Mouse (Mus musculus) adrenal gland, adult 8-10 months (tissue): ENCODE data around the gene Palm3. TPM values are rescaled to one million over a fixed set of nuclear protein-coding genes. Genes with fewer than 3 reads are reported as not detected.

ENCODE experiments used
- DNase-seq: peaks from one replicate; pipeline ENCODE4 v3.0.0; 2022
- microRNA-seq, 2 experiments: library from miRNA; unstranded; fragments of <30 nt; microRNA quantifications; one replicate each; pipeline ENCODE4 v1.2.0; 2022
- total RNA-seq, 4 experiments: library from RNA; stranded (reverse); gene quantifications; 2 replicates each; pipeline ENCODE4 v1.2.4; 2022

Gene Palm3
- total RNA-seq, 4 experiments from 2014 or later = 0.70 to 3.9 (median 2.3) TPM

DNA sequence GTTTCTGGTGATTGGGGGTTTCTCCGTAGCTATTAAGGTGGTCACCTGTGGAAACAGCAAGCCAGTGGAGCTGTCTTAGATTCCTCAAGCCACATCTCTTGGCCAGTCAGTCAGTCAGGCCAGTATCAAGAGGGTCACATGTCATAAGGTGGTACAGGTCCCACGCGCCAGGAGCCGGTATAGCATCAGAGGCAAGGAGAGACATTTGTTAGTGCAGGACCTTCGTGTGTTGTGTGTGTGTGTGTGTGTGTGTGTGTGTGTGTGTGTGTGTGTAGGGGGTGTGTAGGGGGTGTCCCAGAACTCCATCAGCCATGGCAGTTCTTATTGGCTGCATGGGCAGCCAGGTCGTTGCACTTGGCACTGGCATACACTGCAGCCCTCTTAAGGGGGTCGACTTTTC, 46.6 kb downstream of the Palm3 start:
- DNase-seq = no peak

DNA sequence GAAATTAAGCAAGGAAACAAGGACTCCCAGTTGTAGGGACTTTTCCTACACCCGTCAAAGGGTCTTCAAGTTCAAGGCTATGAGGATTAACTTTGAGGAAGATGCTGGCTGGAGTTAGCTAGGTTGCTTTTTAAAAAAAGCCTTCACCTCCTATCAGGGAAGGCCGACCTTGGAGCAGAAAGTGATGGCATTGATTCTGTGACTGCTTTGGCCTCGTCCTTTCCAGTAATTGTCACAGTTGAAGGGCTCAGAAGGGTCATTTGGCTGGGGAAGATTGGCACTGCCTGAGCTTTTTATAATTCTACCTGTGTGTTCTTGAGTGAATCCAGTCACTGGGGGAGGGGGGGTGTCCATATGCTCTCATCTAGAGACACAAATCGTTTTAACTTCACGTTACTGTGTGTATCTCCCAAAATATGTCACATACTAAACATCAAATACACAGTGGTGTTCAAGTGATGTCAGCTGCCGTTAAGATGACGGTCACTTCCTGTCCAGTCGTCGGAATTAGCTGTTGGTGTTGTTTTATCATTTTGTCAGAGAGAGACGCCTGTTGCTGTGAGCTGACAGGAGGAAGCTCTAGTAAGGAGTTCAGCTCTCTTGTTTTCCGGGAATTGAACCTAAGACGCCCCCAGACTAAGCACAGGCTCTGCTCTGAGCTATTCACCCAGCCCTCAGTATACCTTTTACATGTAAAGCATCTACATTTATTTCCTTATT, 47.2 kb downstream of the Palm3 start:
- peak; percentile 68 for DNase-seq

DNA sequence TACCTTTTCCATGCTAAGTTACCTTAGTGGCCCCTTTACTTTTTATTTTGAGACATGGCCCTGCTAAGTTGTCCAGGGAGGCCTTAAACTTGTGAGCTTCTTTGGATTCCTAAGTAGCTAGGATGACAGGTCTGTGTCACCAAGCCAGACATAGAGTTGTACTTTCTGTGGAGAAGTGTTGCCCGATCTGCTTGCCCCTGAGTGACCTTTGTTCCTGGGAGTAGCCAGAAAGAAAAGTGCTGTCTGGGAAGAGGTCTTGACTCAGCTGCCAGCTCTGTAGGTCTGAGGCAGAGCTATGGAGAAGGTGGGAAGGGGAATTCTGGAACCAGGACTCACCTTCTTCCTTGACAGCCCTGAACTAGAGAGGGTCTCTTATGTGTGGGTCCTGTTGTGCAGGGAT, 47.9 kb downstream of the Palm3 start:
- DNase-seq = no peak

GRCm38 (mm10) chr8:84069750-84070149, 48.5 kb downstream of the Palm3 start:
- DNase-seq = no peak

DNA sequence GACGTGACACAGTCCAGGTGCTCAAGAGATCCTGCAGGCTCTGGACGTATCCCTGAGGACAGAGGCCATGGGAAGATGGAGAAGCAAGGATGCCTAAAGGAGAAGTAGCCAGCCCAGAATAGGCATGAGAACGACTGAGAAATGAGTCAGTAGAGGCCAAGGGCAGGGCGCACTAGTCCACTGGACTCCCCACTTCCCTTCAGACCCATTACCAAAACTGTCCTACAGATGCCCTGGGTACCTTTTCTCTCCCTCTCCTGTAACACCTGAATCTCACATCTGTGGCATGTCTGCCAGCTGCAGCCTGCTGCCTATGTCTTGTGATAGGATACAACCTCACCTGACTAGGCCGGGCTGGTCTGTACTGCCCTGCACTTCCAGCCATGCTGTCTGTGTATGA, 49.0 kb downstream of the Palm3 start:
- DNase-seq = no peak

DNA sequence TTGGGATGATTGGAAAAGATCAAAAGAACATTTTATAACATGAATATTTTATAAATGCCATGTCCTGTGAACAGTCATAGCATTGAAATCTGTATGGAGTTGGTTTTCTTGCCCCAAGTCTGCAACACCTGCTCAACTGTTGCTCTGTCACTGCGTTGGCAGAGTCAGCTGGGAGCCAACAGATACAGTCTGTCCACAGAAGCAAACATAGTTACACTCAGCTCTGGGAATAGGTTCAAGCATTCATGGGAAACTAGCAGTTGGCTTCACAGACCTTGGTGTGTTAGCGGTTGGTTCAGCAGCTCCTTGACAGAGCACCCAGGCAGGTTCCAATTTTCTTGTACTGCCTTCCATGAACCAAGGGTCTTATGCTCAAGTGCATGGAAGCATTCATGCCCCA, 49.4 kb downstream of the Palm3 start:
- DNase-seq = no peak

DNA sequence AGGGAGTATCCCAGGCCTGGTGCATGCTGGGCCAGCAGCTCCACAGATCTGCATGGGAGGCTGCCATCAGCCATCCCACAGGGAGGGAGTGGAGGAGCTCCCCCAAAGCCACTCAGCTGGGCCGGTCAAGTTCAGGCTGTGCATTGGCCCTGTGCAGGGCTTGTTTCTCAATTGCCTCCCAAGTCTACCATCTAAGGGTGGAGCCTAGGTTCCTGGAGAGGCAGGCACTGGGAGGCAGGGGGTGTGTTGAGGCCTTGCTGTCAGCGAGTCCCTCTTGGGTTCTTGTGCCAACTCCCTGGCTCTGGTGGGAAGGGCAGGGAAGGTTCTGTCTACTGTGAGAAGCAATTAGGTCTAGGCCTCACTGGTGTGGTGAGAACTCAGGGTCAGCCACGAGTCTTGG, 50.6 kb downstream of the Palm3 start:
- no peak for DNase-seq

DNA sequence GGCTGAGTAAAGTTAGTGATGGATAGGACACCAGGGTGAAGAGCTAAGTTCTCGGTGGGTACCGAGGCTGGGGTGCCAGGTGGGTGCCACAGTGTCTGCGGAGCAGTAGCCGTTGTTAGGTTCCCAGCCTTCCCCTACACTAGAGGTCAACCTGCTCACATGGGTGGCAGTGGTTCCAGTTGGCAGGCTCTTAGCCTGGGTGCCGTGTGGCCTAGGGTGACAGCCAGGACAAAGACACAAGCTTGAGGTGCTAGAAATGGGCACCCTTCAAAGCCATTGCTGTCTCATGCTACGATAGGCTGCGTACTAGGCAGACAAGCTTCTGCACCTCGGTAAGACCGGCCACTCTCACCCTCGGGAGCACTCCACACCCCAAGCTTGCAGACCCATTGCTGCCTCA, 51.0 kb downstream of the Palm3 start:
- no peak for DNase-seq

DNA sequence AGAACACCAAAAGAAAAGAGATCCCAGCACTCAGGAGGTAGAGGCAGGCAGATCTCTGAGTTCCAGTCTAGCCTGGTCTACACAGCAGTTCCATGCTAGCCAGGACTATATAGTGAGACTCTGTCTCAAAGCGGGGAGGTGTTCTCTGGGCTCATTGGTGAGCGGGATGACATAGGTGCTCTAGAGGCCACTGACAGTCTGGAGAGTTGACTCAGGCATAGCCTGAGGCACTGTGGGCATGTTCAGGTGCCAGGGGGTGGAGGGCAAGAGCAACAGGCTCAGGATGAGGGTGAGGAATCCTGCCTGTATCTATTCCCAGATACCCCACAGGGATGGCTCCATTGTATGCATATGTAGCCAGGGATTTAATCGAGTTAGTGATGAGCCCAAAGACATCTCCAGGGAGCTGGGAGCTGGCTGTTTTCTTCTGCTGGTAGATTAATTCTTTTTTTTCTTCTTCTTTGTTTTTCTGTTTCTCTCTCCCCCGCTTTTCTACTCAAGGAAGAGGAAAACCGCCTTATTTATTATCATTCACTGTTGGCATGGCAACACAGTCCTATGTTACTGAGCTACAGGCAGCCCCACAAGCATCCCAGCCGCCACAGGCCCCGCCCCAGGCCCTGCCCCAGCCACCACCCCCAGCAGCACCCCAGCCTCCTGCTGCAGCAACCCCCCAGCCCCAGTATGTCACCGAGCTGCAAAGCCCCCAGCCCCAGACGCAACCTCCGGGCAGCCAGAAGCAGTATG, 52.1 kb downstream of the Palm3 start:
- DNase-seq = no peak

- DNase-seq = no peak
Measured at GRCm38 (mm10) chr8:84076412-84076811, 55.1 kb downstream of the Palm3 start.

GRCm38 (mm10) chr8:84076849-84077248, 55.6 kb downstream of the Palm3 start:
- DNase-seq = no peak

GRCm38 (mm10) chr8:84079206-84079605, 57.9 kb downstream of the Palm3 start:
- DNase-seq = no peak

Small RNA genes lying within 50 kb of the gene (microRNA-seq; reads per million reads assigned to microRNA genes)
- gene Mir1199 (0 to 0.35 reads per million in 2 experiments), gene Mir8111 (2.8 to 3.7 reads per million in 2 experiments)

Other genes starting within 250 kb of the Palm3 start
- gene Adgrl1, start 121.4 kb upstream of the Palm3 start, total RNA-seq = 100 to 1,000 TPM in 3 of 4 experiments, 10 to 100 TPM in 1; 90.5 to 113 (median 105) TPM
- gene Gm10644, start 66.3 kb upstream of the Palm3 start, total RNA-seq = 1 to 10 TPM; 1.5 to 2.2 (median 1.9) TPM
- 1 to 10 TPM; 1.1 to 2.7 (median 1.8) TPM for gene Asf1b, start 66.0 kb upstream of the Palm3 start, total RNA-seq
- gene Prkaca, start 48.5 kb upstream of the Palm3 start, total RNA-seq = 100 to 1,000 TPM; 240 to 263 (median 253) TPM
- gene Samd1, start 23.8 kb upstream of the Palm3 start, total RNA-seq = 10 to 100 TPM; 27.4 to 44.2 (median 34.9) TPM
- under 1 TPM in 2 of 4 experiments, not detected in 2; 0.49 TPM for gene 1700067K01Rik, start 20.0 kb upstream of the Palm3 start, total RNA-seq
- under 1 TPM in 2 of 4 experiments, not detected in 2; 0.62 to 0.77 TPM for gene 2210011C24Rik, start 9.3 kb upstream of the Palm3 start, total RNA-seq
- 1 to 10 TPM; 1.9 to 3.1 (median 2.8) TPM for gene Il27ra, start 21.1 kb downstream of the Palm3 start, total RNA-seq
- gene Rln3, start 23.5 kb downstream of the Palm3 start, total RNA-seq = not detected
- 1 to 10 TPM; 2.9 to 5.9 (median 4.2) TPM for gene Gm10643, start 43.7 kb downstream of the Palm3 start, total RNA-seq
- 10 to 100 TPM; 16.8 to 25.2 (median 20.5) TPM for gene Rfx1, start 45.4 kb downstream of the Palm3 start, total RNA-seq
- 10 to 100 TPM; 18.3 to 27.1 (median 23.8) TPM for gene Dcaf15, start 83.3 kb downstream of the Palm3 start, total RNA-seq
- under 1 TPM; 0.10 to 0.86 (median 0.34) TPM for gene Podnl1, start 104.5 kb downstream of the Palm3 start, total RNA-seq
- 10 to 100 TPM; 33.9 to 51.2 (median 40.3) TPM for gene Cc2d1a, start 126.5 kb downstream of the Palm3 start, total RNA-seq
- under 1 TPM; 0.38 to 0.81 (median 0.40) TPM for gene 4930432K21Rik, start 126.6 kb downstream of the Palm3 start, total RNA-seq
- 1 to 10 TPM in 2 of 4 experiments, under 1 TPM in 2; 0.75 to 2.9 (median 1.2) TPM for gene Nanos3, start 163.7 kb downstream of the Palm3 start, total RNA-seq
- 10 to 100 TPM; 36.2 to 53.9 (median 48.0) TPM for gene Zswim4, start 215.6 kb downstream of the Palm3 start, total RNA-seq
- 100 to 1,000 TPM; 171 to 296 (median 225) TPM for gene D8Ertd738e, start 228.2 kb downstream of the Palm3 start, total RNA-seq
- 10 to 100 TPM; 26.9 to 52.8 (median 51.6) TPM for gene Mri1, start 235.9 kb downstream of the Palm3 start, total RNA-seq
- gene Ccdc130, start 248.9 kb downstream of the Palm3 start, total RNA-seq = 10 to 100 TPM; 21.5 to 27.7 (median 24.6) TPM